Mouse (Mus musculus) adrenal gland, postnatal 36 days (tissue): ENCODE data around the gene Tcf7. TPM values are rescaled to one million over a fixed set of nuclear protein-coding genes. Genes with fewer than 3 reads are reported as not detected.
"Not testable (repeated sequence)": the region's sequence is repeated elsewhere in the genome, so short reads cannot be mapped to it uniquely, and the experiment has no call there.

Experiments
- DNase-seq, 2 experiments: peaks; one replicate each; pipeline ENCODE4 v3.0.0; 2021; ENCODE audit warnings: mixed read lengths in 1 of 2
- total RNA-seq, 2 experiments: library from RNA; stranded (reverse); gene quantifications; 2 replicates each; pipeline ENCODE4 v1.2.3; 2021

The Tcf7 gene
- total RNA-seq, 2 experiments from 2014 or later, result 36.8 to 50.1 TPM

- peak; percentile 78 to 80 for DNase-seq
Observed at GRCm38 (mm10) chr11:52227466-52228226, 55.2 kb downstream of the Tcf7 start.

- DNase-seq, result no peak
Observed at GRCm38 (mm10) chr11:52227053-52227452, 55.8 kb downstream of the Tcf7 start.

GRCm38 (mm10) chr11:52225986-52226599 lies 56.7 kb downstream of the Tcf7 start:
- DNase-seq, result no peak

DNA sequence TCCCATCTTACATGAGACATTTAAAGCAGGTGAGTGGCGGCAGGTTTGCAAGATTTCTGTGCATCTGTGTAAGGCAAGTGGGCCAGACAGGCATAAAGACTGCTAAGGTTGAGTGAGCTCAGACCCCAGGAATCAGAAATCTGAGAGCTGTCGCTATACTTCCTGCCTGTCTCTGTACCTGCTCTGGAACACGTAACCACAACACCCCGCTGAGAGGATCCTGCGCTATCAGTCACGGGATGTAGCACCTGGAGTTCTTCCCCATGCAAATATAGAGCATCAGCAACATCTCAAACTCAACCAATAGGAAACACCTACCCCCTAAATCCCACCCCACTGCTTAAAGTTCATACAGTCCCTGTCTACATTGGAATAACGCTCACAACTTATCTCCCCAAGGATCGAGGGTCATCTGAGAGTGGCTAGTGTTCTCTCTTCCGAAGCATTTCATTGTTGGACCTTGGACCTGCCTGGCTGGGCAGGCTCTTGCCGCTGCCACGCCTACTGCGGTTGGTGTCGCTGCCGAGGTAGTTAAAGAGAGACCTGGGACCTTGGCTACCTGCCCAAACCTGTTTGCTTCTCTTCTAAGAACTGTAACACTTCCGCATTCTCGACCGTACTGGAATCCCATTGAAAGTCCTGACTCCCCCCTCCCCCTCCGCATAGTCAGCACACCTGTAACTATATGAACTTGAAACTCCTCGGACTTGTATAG lies 58.7 kb downstream of the Tcf7 start:
- DNase-seq, result peak; percentile 53 to 60

DNA sequence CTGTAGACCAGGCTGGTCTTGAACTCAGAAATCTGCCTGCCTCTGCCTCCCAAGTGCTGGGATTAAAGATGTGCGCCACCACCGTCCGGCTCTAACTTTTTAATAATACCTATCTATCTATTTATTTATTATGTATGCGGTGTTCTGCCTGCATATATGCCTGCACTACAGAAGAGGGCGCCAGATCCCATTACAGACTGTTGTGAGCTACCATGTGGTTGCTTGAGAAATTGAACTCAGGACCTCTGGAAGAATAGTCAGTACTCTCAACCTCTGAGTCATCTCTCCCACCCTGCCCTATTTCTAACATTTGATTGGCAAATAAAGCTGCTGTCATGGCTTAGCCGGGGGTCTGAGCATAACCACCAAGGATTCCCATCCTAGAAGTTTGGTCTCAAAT lies 59.9 kb downstream of the Tcf7 start:
- DNase-seq, result peak; percentile 36 to 50

DNA sequence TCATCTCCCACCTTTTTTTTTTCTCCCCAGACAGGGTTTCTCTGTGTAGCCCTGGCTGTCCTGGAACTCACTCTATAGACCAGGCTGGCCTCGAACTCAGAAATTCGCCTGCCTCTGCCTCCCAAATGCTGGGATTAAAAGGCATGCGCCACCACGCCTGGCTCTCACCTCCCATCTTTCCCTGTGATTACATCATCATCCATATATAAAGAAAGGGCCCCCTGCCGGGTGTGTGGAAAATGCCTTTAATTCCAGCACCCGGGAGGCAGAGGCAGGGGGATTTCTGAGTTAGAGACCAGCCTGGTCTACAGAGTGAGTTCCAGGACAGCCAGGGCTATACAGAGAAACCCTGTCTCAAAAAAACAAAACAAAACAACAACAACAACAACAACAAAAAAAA lies 60.9 kb downstream of the Tcf7 start:
- DNase-seq, result not testable (repeated sequence)

- DNase-seq, result peak; percentile 75 to 85
Observed at GRCm38 (mm10) chr11:52220282-52220681, 62.5 kb downstream of the Tcf7 start.

- DNase-seq, result no peak
Observed at GRCm38 (mm10) chr11:52213887-52214286, 68.9 kb downstream of the Tcf7 start, which contains the start of gene Olfr1371. Olfr1371 (minus strand) TSS chr11:52213987.

Other genes with a start within 250 kb of the Tcf7 start
- 10 to 100 TPM; 78.0 to 84.2 TPM for gene Ppp2ca, start 184.3 kb downstream of the Tcf7 start, total RNA-seq
- not detected for gene Olfr1373, start 137.5 kb downstream of the Tcf7 start, total RNA-seq
- not detected for gene Olfr1371, start 69.0 kb downstream of the Tcf7 start, total RNA-seq
- 100 to 1,000 TPM; 529 to 536 TPM for gene Skp1a, start 51.0 kb downstream of the Tcf7 start, total RNA-seq
- gene Vdac1, start 77.8 kb upstream of the Tcf7 start, total RNA-seq, result 100 to 1,000 TPM; 433 to 439 TPM
- gene 9530068E07Rik, start 113.4 kb upstream of the Tcf7 start, total RNA-seq, result 100 to 1,000 TPM; 156 to 165 TPM